Mouse (Mus musculus): ENCODE data around the gene Tex13c1.

The Tex13c1 gene

DNA sequence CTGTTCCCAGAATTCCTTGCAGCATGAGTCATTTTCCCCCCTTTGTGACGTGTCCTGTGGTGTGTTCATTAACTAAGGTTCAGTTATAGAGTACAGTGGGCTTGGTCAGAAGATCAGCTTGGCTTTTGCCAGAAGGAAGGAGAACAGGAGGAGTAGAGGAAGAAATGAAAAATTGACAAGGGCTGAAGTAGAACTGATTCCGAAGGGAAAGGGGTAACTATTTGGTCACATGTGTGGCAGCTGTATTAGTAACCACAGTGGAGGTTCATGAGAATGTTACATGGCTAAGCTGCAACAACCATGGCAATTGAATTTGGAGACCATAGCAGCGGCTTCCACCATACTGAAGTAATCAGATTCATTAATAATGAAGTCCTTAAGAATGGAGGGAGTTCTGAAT is at the start of gene Tex13c1:
Gene Tex13c1, plus strand, starts transcription at position 301 of the 400 bp plus-strand sequence.
- DNase-seq (ENCODE audit: low spot score in 2 of 2) = no peak

Data from right cerebral cortex, adult 2 months (tissue).